Mouse (Mus musculus) CH12.LX (cell line): ENCODE measurements around the gene Hoxb3. TPM values are rescaled to one million over a fixed set of nuclear protein-coding genes. Genes with fewer than 3 reads are reported as not detected.

Source experiments
- DNase-seq: peaks from one replicate; pipeline ENCODE4 v3.0.0-alpha.2; 2013; ENCODE audit errors: extremely low read depth
- H3K27ac ChIP-seq: 2 replicates; pipeline ENCODE4 v1.5.1; 2012; ENCODE audit warnings: low read depth, mild to moderate bottlenecking, control low read depth, moderate library complexity; ENCODE audit not compliant: insufficient read depth
- H3K27me3 ChIP-seq: replicated peaks from 2 replicates; pipeline ENCODE3; 2012; ENCODE audit warnings: inconsistent platforms
- H3K36me3 ChIP-seq, 2 experiments: replicated peaks in 1 of 2; 2 replicates each; pipeline versions ENCODE3 to v1.6.1; 2012; ENCODE audit warnings: inconsistent platforms in 1 of 2, low read length in 1 of 2, mild to moderate bottlenecking in 1 of 2, mixed read lengths in 1 of 2, moderate library complexity in 1 of 2; ENCODE audit not compliant: control insufficient read depth in 1 of 2, insufficient read depth in 1 of 2
- H3K4me1 ChIP-seq, 2 experiments: 2 replicates each; pipeline ENCODE4 v1.6.1; 2012; ENCODE audit warnings: inconsistent platforms in 1 of 2, moderate library complexity in 1 of 2; ENCODE audit not compliant: insufficient read depth in 2 of 2, control insufficient read depth in 1 of 2
- H3K4me2 ChIP-seq: 2 replicates; pipeline ENCODE4 v1.6.1; 2012; ENCODE audit warnings: low read depth, mild to moderate bottlenecking, control low read depth; ENCODE audit not compliant: poor library complexity, insufficient read depth, severe bottlenecking
- H3K4me3 ChIP-seq, 3 experiments: fragments of 150-350 bp in 1 of 3; sonication (generic) in 1 of 3; replicated peaks in 1 of 3; 2 replicates each; pipeline versions ENCODE3 to v1.5.1; 2011 to 2012; ENCODE audit warnings: low read depth in 2 of 3, low read length in 2 of 3, mild to moderate bottlenecking in 2 of 3, moderate library complexity in 2 of 3, control low read depth in 1 of 3, improper control_type of control experiment in 1 of 3, inconsistent platforms in 1 of 3, mixed read lengths in 1 of 3; ENCODE audit not compliant: poor library complexity in 1 of 3
- H3K79me2 ChIP-seq: replicated peaks from 2 replicates; pipeline ENCODE4 v1.6.1; 2012; ENCODE audit warnings: mild to moderate bottlenecking, moderate library complexity; ENCODE audit not compliant: control insufficient read depth, poor library complexity, insufficient read depth, severe bottlenecking; ENCODE audit errors: extremely low read depth
- H3K9ac ChIP-seq: 2 replicates; pipeline ENCODE4 v1.6.1; 2012; ENCODE audit warnings: low read depth, mild to moderate bottlenecking, control low read depth, moderate library complexity; ENCODE audit not compliant: insufficient read depth
- H3K9me3 ChIP-seq: replicated peaks from 2 replicates; pipeline ENCODE3; 2012; ENCODE audit warnings: low read length, inconsistent platforms, mixed read lengths
- BHLHE40 ChIP-seq: IDR thresholded peaks from 2 replicates; pipeline ENCODE4 v1.6.1; 2011; ENCODE audit warnings: mild to moderate bottlenecking, low read depth, low read length, improper control_type of control experiment
- CHD1 ChIP-seq: IDR thresholded peaks from 2 replicates; pipeline ENCODE4 v1.6.1; 2012; ENCODE audit warnings: low read depth, low read length, improper control_type of control experiment, inconsistent platforms
- CHD2 ChIP-seq: IDR thresholded peaks from 2 replicates; pipeline ENCODE4 v1.6.1; 2011; ENCODE audit warnings: low read length, improper control_type of control experiment
- CTCF ChIP-seq, 2 experiments: IDR thresholded peaks in 1 of 2; conservative IDR thresholded peaks in 1 of 2; 2 replicates each; pipeline ENCODE4 v1.5.1; 2011 to 2012; ENCODE audit warnings: low read depth in 2 of 2, low read length in 2 of 2, improper control_type of control experiment in 1 of 2, inconsistent platforms in 1 of 2, mild to moderate bottlenecking in 1 of 2, moderate library complexity in 1 of 2
- E2F4 ChIP-seq: IDR thresholded peaks from 2 replicates; pipeline ENCODE4 v1.6.1; 2011; ENCODE audit warnings: low read depth, low read length, improper control_type of control experiment; ENCODE audit not compliant: insufficient replicate concordance
- ELF1 ChIP-seq: IDR thresholded peaks from 2 replicates; pipeline ENCODE4 v1.6.1; 2014; ENCODE audit warnings: low read depth, mild to moderate bottlenecking, inconsistent platforms, low read length, improper control_type of control experiment
- EP300 ChIP-seq: IDR thresholded peaks from 2 replicates; pipeline ENCODE4 v1.6.1; 2011; ENCODE audit warnings: low read length, improper control_type of control experiment
- ETS1 ChIP-seq: conservative IDR thresholded peaks from 2 replicates; pipeline ENCODE4 v1.6.1; 2012; ENCODE audit warnings: low read depth, mild to moderate bottlenecking, inconsistent platforms, low read length, improper control_type of control experiment, moderate library complexity
- GABPA ChIP-seq: IDR thresholded peaks from 2 replicates; pipeline ENCODE4 v1.6.1; 2012; ENCODE audit warnings: low read depth, low read length, improper control_type of control experiment, inconsistent platforms; ENCODE audit not compliant: insufficient replicate concordance
- HCFC1 ChIP-seq: IDR thresholded peaks from 2 replicates; pipeline ENCODE4 v1.6.1; 2012; ENCODE audit warnings: low read depth, mild to moderate bottlenecking, inconsistent platforms, low read length, improper control_type of control experiment
- IRF4 ChIP-seq: IDR thresholded peaks from 2 replicates; pipeline ENCODE4 v1.6.1; 2014; ENCODE audit warnings: low read depth, mild to moderate bottlenecking, inconsistent platforms, low read length, improper control_type of control experiment
- JUN ChIP-seq: IDR thresholded peaks from 2 replicates; pipeline ENCODE4 v1.6.1; 2011; ENCODE audit warnings: low read depth, mild to moderate bottlenecking, low read length, improper control_type of control experiment, moderate library complexity; ENCODE audit not compliant: insufficient read depth
- JUND ChIP-seq: conservative IDR thresholded peaks from 2 replicates; pipeline ENCODE4 v1.6.1; 2011; ENCODE audit warnings: low read depth, low read length, improper control_type of control experiment
- KAT2A ChIP-seq: IDR thresholded peaks from 2 replicates; pipeline ENCODE4 v1.6.1; 2012; ENCODE audit warnings: low read length, improper control_type of control experiment, inconsistent platforms; ENCODE audit not compliant: insufficient replicate concordance
- MAFK ChIP-seq: IDR thresholded peaks from 2 replicates; pipeline ENCODE4 v1.6.1; 2011; ENCODE audit warnings: low read length, improper control_type of control experiment; ENCODE audit not compliant: insufficient replicate concordance
- MAX ChIP-seq: IDR thresholded peaks from 2 replicates; pipeline ENCODE4 v1.6.1; 2011; ENCODE audit warnings: low read length, improper control_type of control experiment
- MAZ ChIP-seq: IDR thresholded peaks from 2 replicates; pipeline ENCODE4 v1.6.1; 2012; ENCODE audit warnings: low read depth, mild to moderate bottlenecking, inconsistent platforms, low read length, improper control_type of control experiment, moderate library complexity
- MEF2A ChIP-seq: IDR thresholded peaks from 2 replicates; pipeline ENCODE4 v1.6.1; 2014; ENCODE audit warnings: low read depth, mild to moderate bottlenecking, inconsistent platforms, low read length, improper control_type of control experiment, borderline replicate concordance
- MXI1 ChIP-seq: IDR thresholded peaks from 2 replicates; pipeline ENCODE4 v1.6.1; 2011; ENCODE audit warnings: mild to moderate bottlenecking, low read depth, low read length, improper control_type of control experiment
- MYC ChIP-seq: IDR thresholded peaks from 2 replicates; pipeline ENCODE4 v1.6.1; 2011; ENCODE audit warnings: low read depth, mild to moderate bottlenecking, improper control_type of control experiment, low read length
- NELFE ChIP-seq: IDR thresholded peaks from 2 replicates; pipeline ENCODE4 v1.6.1; 2011; ENCODE audit warnings: low read depth, low read length, improper control_type of control experiment
- NRF1 ChIP-seq: IDR thresholded peaks from 2 replicates; pipeline ENCODE4 v1.6.1; 2014; ENCODE audit warnings: low read depth, mild to moderate bottlenecking, inconsistent platforms, low read length, improper control_type of control experiment, moderate library complexity
- PAX5 ChIP-seq: IDR thresholded peaks from 2 replicates; pipeline ENCODE4 v1.6.1; 2012; ENCODE audit warnings: low read length, inconsistent platforms, mixed read lengths
- POLR2A ChIP-seq: IDR thresholded peaks from 2 replicates; pipeline ENCODE4 v1.6.1; 2011; ENCODE audit warnings: low read depth, mild to moderate bottlenecking, improper control_type of control experiment, low read length
- POLR2AphosphoS2 ChIP-seq: IDR thresholded peaks from 2 replicates; pipeline ENCODE4 v1.6.1; 2011; ENCODE audit warnings: low read depth, low read length, improper control_type of control experiment
- RAD21 ChIP-seq: IDR thresholded peaks from 2 replicates; pipeline ENCODE4 v1.6.1; 2011; ENCODE audit warnings: low read depth, mild to moderate bottlenecking, low read length, improper control_type of control experiment, moderate library complexity
- RCOR1 ChIP-seq: conservative IDR thresholded peaks from 2 replicates; pipeline ENCODE4 v1.6.1; 2012; ENCODE audit warnings: low read depth, mild to moderate bottlenecking, inconsistent platforms, low read length, improper control_type of control experiment
- SIN3A ChIP-seq: IDR thresholded peaks from 2 replicates; pipeline ENCODE4 v1.6.1; 2012; ENCODE audit warnings: low read length, improper control_type of control experiment, inconsistent platforms
- SMC3 ChIP-seq: IDR thresholded peaks from 2 replicates; pipeline ENCODE4 v1.6.1; 2011; ENCODE audit warnings: low read depth, low read length, improper control_type of control experiment
- TBP ChIP-seq: conservative IDR thresholded peaks from 2 replicates; pipeline ENCODE4 v1.6.1; 2011; ENCODE audit warnings: low read depth, low read length, improper control_type of control experiment
- TCF12 ChIP-seq: IDR thresholded peaks from 2 replicates; pipeline ENCODE4 v1.6.1; 2014; ENCODE audit warnings: low read depth, mild to moderate bottlenecking, inconsistent platforms, low read length, improper control_type of control experiment
- UBTF ChIP-seq: IDR thresholded peaks from 2 replicates; pipeline ENCODE4 v1.6.1; 2012; ENCODE audit warnings: low read depth, mild to moderate bottlenecking, inconsistent platforms, low read length, improper control_type of control experiment, moderate library complexity
- USF1 ChIP-seq: IDR thresholded peaks from 2 replicates; pipeline ENCODE4 v1.6.1; 2014; ENCODE audit warnings: low read depth, mild to moderate bottlenecking, inconsistent platforms, low read length, improper control_type of control experiment
- USF2 ChIP-seq: conservative IDR thresholded peaks from 2 replicates; pipeline ENCODE4 v1.6.1; 2011; ENCODE audit warnings: low read depth, low read length, improper control_type of control experiment
- ZC3H11A ChIP-seq: IDR thresholded peaks from 2 replicates; pipeline ENCODE4 v1.6.1; 2012; ENCODE audit warnings: low read depth, mild to moderate bottlenecking, inconsistent platforms, low read length, improper control_type of control experiment
- ZKSCAN1 ChIP-seq: IDR thresholded peaks from 2 replicates; pipeline ENCODE4 v1.6.1; 2012; ENCODE audit warnings: low read depth, inconsistent platforms, low read length, improper control_type of control experiment, borderline replicate concordance
- ZMIZ1 ChIP-seq: IDR thresholded peaks from 2 replicates; pipeline ENCODE4 v1.6.1; 2012; ENCODE audit warnings: low read depth, mild to moderate bottlenecking, inconsistent platforms, low read length, improper control_type of control experiment
- ZNF384 ChIP-seq: IDR thresholded peaks from 2 replicates; pipeline ENCODE4 v1.6.1; 2012; ENCODE audit warnings: low read depth, low read length, improper control_type of control experiment, inconsistent platforms
- dilution Hi-C: fragments of 300-500 bp; cut with MboI; formaldehyde crosslinking; loops from 2 replicates; pipeline ENCODE4 v1.14.3; 2020; ENCODE audit warnings: low sequenced_read_pairs; ENCODE audit not compliant: extremely low pct_unique_long_range_greater_than_20kb, extremely low pct_ligation_motif_present
- in situ Hi-C: fragments of 300-500 bp; cut with MboI; formaldehyde crosslinking; loops from 3 replicates; pipeline ENCODE4 v1.14.3; 2019; ENCODE audit warnings: low sequenced_read_pairs, low pct_ligation_motif_present, low pct_unique_long_range_greater_than_20kb, mixed read lengths
- polyA plus RNA-seq: library from polyadenylated mRNA; unstranded; fragments of >175 nt; gene quantifications from 2 replicates; pipeline ENCODE4 v1.2.1, GENCODE M21; 2012; ENCODE audit warnings: low read depth; ENCODE audit not compliant: insufficient read length
- total RNA-seq, 2 experiments: library from RNA; depleted of rRNA; stranded (reverse); fragments of 300-350 nt in 1 of 2; fragments of >200 nt in 1 of 2; gene quantifications; 2 replicates each; pipeline ENCODE4 v1.2.3; 2012 to 2014

Gene Hoxb3
- total and polyA plus RNA-seq, 3 experiments: 0.07 to 0.29 (median 0.21) TPM

GRCm38 (mm10) chr11:96318368-96319070 lies 4.6 kb upstream of the Hoxb3 start:
- in situ Hi-C loops: loop anchor here (25.0 kb wide), 1 partner anchor 219 kb away; no protein-coding TSS in a partner anchor
- H3K4me2 ChIP-seq: peak overlapping the region; percentile 81
- H3K36me3 ChIP-seq: peaks cover 0 to 11% of the 10 kb centered on the region in 2 experiments
- peaks cover 4 to 15% of the 10 kb centered on the region in 2 experiments; a peak in 2 of 4 replicates for H3K4me1 ChIP-seq
- peak; percentile 83 for TF ChIP-seq TBP
- TF ChIP-seq CTCF (conservative IDR thresholded peaks at IDR 0.05 in 1 of 2, IDR thresholded peaks at IDR 0.05 in 1 of 2; ENCODE audit: low read depth in 2 of 2, low read length in 2 of 2): no peak
- TF ChIP-seq MAX: peak; percentile 97
- TF ChIP-seq CHD2: no peak; the same call in 1 of the 2 replicates
- peak; percentile 62; the same call in 1 of the 2 replicates for TF ChIP-seq BHLHE40
- no peak for TF ChIP-seq NRF1
- no peak for TF ChIP-seq RCOR1
- no peak for TF ChIP-seq SMC3
- TF ChIP-seq HCFC1: peak; percentile 51
- no peak for TF ChIP-seq ZNF384
- 0 out of 2 replicates have a peak, but pooled peaks have one; percentile 8 for TF ChIP-seq IRF4
- peak; percentile 92 for TF ChIP-seq UBTF
- TF ChIP-seq ELF1: peak; percentile 89
- no peak for TF ChIP-seq ZC3H11A
- TF ChIP-seq NELFE: peak; percentile 81
- peak; percentile 72 for TF ChIP-seq POLR2A
- no peak for TF ChIP-seq KAT2A
- no peak; the same call in 1 of the 2 replicates for TF ChIP-seq SIN3A
- no peak for TF ChIP-seq E2F4
- TF ChIP-seq GABPA: no peak
- no peak for TF ChIP-seq POLR2AphosphoS2
- TF ChIP-seq MEF2A: no peak
- 0 out of 2 replicates have a peak, but pooled peaks have one; percentile 45 for TF ChIP-seq TCF12
- no peak for TF ChIP-seq RAD21
- no peak for TF ChIP-seq MYC
- peak; percentile 96 for TF ChIP-seq USF1
- TF ChIP-seq ZMIZ1: 0 out of 2 replicates have a peak, but pooled peaks have one; percentile 43
- no peak for TF ChIP-seq EP300
- peak; percentile 15; the same call in 1 of the 2 replicates for TF ChIP-seq MXI1
- no peak for TF ChIP-seq ZKSCAN1
- peak; percentile 96 for TF ChIP-seq USF2
- TF ChIP-seq MAFK: no peak
- no peak for TF ChIP-seq JUND
- no peak for TF ChIP-seq PAX5
- 0 out of 2 replicates have a peak, but pooled peaks have one; percentile 6 for TF ChIP-seq ETS1
- TF ChIP-seq CHD1: no peak
- peak; percentile 65; the same call in 1 of the 2 replicates for TF ChIP-seq MAZ
- no peak for TF ChIP-seq JUN
- peak; percentile 95 for DNase-seq
- H3K79me2 ChIP-seq: no peaks in the 10 kb centered on the region
- peaks cover 24% of the 10 kb centered on the region for H3K27me3 ChIP-seq
- H3K4me3 ChIP-seq: peak overlapping the region; percentile 76 to 98 (median 82)
- H3K27ac ChIP-seq: no peak overlapping the region
- no peaks in the 10 kb centered on the region for H3K9me3 ChIP-seq
- dilution Hi-C loops: no loop called here
- H3K9ac ChIP-seq: peak overlapping the region; percentile 96
